ENCODE assay signal across 11 mouse cellular contexts in genomic region chr5:118482598-118482997, GRCm38 (mm10).
A peak's percentile ranks its signal among the peaks of the same experiment; 100 is the strongest.
DNase-seq lines count a peak whose midpoint lies in the region; ATAC-seq lines count a peak whose summit lies in the region.
"Had no signal": no experiment of that assay in that cellular context is flagged by ENCODE, and none has a peak within 500 bp of the region (broad histone marks: within the 10 kb centered on the region; RNA-seq: fewer than 3 reads in every experiment).

No protein-coding gene starts in this region.

- no peaks in the 10 kb centered on the region; the same call in 1 of the 2 replicates for H3K27me3 ChIP-seq in forebrain, embryonic 10.5 days (ENCODE audit: poor library complexity, severe bottlenecking)
- H3K27me3 ChIP-seq in forebrain, embryonic 15.5 days, result no peaks in the 10 kb centered on the region
- no peaks in the 10 kb centered on the region for H3K27me3 ChIP-seq in liver, embryonic 15.5 days
- H3K27me3 ChIP-seq: embryonic facial prominence, embryonic 13.5 days had no signal

- DNase-seq in forebrain, embryonic 10.5 days (ENCODE audit: extremely low spot score, low spot score), result no peak
- peak; percentile 37 to 38 for DNase-seq in spleen, adult 18-20 months
- no peak for DNase-seq in spleen, adult 12 weeks (ENCODE audit: low spot score)
- DNase-seq in left cerebral cortex, adult 11 months (ENCODE audit: low spot score), result no peak
- no peak for DNase-seq in adrenal gland, adult 8-10 months
- no peak for DNase-seq in cerebellum, postnatal 14 days
- DNase-seq: heart, postnatal 10 days; lung, postnatal 36 days had no signal

- no peak overlapping the region for H3K4me2 ChIP-seq in forebrain, embryonic 15.5 days (replicated peaks)
- peak overlapping the region; percentile 74 for H3K4me2 ChIP-seq in liver, embryonic 15.5 days

- no peaks in the 10 kb centered on the region for H3K9me3 ChIP-seq in forebrain, embryonic 10.5 days
- H3K9me3 ChIP-seq in forebrain, embryonic 15.5 days, result no peaks in the 10 kb centered on the region
- H3K9me3 ChIP-seq in liver, embryonic 15.5 days (replicated peaks), result no peaks in the 10 kb centered on the region
- H3K9me3 ChIP-seq: embryonic facial prominence, embryonic 13.5 days had no signal

- WGBS in forebrain, embryonic 10.5 days, result 47% methylated on average over 7 of the region's 7 CpGs
- 51% methylated on average over 7 of the region's 7 CpGs for WGBS in forebrain, embryonic 15.5 days
- WGBS in liver, embryonic 15.5 days (ENCODE audit: insufficient replicate concordance), result 27% methylated on average over 7 of the region's 7 CpGs

- no peak overlapping the region for H3K9ac ChIP-seq in forebrain, embryonic 15.5 days (replicated peaks)
- H3K9ac ChIP-seq in liver, embryonic 15.5 days, result peak overlapping the region; percentile 65
- H3K9ac ChIP-seq: embryonic facial prominence, embryonic 13.5 days had no signal

- ATAC-seq in forebrain, embryonic 15.5 days (replicated peaks), result no peak
- no peak for ATAC-seq in liver, embryonic 15.5 days (ENCODE audit: insufficient read depth)

- H3K4me3 ChIP-seq in forebrain, embryonic 10.5 days, result 0 out of 2 replicates have a peak overlapping the region, but pooled peaks have one; percentile 7
- H3K4me3 ChIP-seq in forebrain, embryonic 15.5 days, result no peak overlapping the region
- H3K4me3 ChIP-seq in liver, embryonic 15.5 days (replicated peaks), result peak overlapping the region; percentile 39
- H3K4me3 ChIP-seq: embryonic facial prominence, embryonic 13.5 days had no signal

- peaks cover 42% of the 10 kb centered on the region for H3K4me1 ChIP-seq in forebrain, embryonic 10.5 days
- 0 out of 2 replicates have a peak, but pooled peaks cover 10% of the 10 kb centered on the region for H3K4me1 ChIP-seq in forebrain, embryonic 15.5 days
- H3K4me1 ChIP-seq in liver, embryonic 15.5 days (replicated peaks), result peaks cover 100% of the 10 kb centered on the region

- no peaks in the 10 kb centered on the region for H3K36me3 ChIP-seq in forebrain, embryonic 10.5 days (replicated peaks)
- H3K36me3 ChIP-seq in forebrain, embryonic 15.5 days, result no peaks in the 10 kb centered on the region
- no peaks in the 10 kb centered on the region for H3K36me3 ChIP-seq in liver, embryonic 15.5 days (replicated peaks)
- H3K36me3 ChIP-seq: embryonic facial prominence, embryonic 13.5 days had no signal

- H3K27ac ChIP-seq in forebrain, embryonic 10.5 days, result peak overlapping the region; percentile 35; the same call in 1 of the 2 replicates
- H3K27ac ChIP-seq in forebrain, embryonic 15.5 days (replicated peaks), result no peak overlapping the region
- H3K27ac ChIP-seq in liver, embryonic 15.5 days (replicated peaks), result peak overlapping the region; percentile 99
- H3K27ac ChIP-seq: embryonic facial prominence, embryonic 13.5 days had no signal

Comparison
In these comparisons a context has a peak if more than half of its experiments do, and no peak if none do; other contexts are left out.
1. DNase-seq: peak in spleen, adult 18-20 months (2 of 2); none in forebrain, embryonic 10.5 days (single experiment), spleen, adult 12 weeks (single experiment), left cerebral cortex, adult 11 months (single experiment), adrenal gland, adult 8-10 months (single experiment) and cerebellum, postnatal 14 days (0 of 2).